Mouse (Mus musculus): ENCODE measurements around the gene Fank1. TPM values are rescaled to one million over a fixed set of nuclear protein-coding genes. Genes with fewer than 3 reads are reported as not detected.

Gene Fank1
- polyA plus RNA-seq, 1 experiment from 2014 or later: 0.23 TPM

GRCm38 (mm10) chr7:133748753-133749152 lies 27.9 kb upstream of the Fank1 start:
- no peaks in the 10 kb centered on the region for H3K27me3 ChIP-seq
- 84% methylated on average over 14 of the region's 14 CpGs for WGBS

DNA sequence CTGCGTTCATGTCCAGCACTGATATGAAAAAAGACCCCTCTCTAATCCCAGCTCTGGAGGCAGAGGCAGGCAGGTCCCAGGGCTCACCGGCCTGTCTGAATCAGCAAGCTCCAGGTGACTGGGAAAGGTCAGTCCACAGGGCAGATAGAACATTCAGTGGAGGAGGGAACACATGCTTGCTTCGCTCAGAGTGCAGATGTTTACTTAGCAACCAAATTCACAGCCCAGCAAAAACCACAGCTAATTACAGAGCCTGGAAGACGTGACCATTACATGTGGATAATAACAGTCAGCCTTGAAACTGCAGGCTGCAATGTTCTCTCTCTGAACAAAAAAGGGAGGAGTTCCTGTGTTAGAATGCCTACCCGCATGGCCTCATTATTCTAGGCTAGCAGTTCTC lies 26.0 kb upstream of the Fank1 start:
- ATAC-seq (replicated peaks; ENCODE audit: low FRiP score): 0 out of 2 replicates have a peak, but pooled peaks have one; percentile 46
- Histone ChIP-seq H3K36me3 (no peaks in the 10 kb centered on the region), H3K27ac (no peak overlapping the region), H3K4me2 (no peak overlapping the region), H3K9me3 (replicated peaks) (no peaks in the 10 kb centered on the region), H3K4me1 (0 out of 2 replicates have a peak, but pooled peaks cover 10% of the 10 kb centered on the region), H3K9ac (no peak overlapping the region), H3K27me3 (no peaks in the 10 kb centered on the region), H3K4me3 (replicated peaks) (no peak overlapping the region)
- WGBS: 62% methylated on average over 5 of the region's 5 CpGs

More at GRCm38 (mm10) chr7:133748753-133749152, 27.9 kb upstream of the Fank1 start:
- no peak overlapping the region for H3K4me2 ChIP-seq
- no peak for ATAC-seq (replicated peaks; ENCODE audit: low FRiP score)
- H3K4me1 ChIP-seq: peaks cover 10% of the 10 kb centered on the region
- no peaks in the 10 kb centered on the region for H3K36me3 ChIP-seq
- no peak overlapping the region for H3K4me3 ChIP-seq (replicated peaks)
- no peaks in the 10 kb centered on the region for H3K9me3 ChIP-seq (replicated peaks)
- H3K27ac ChIP-seq: no peak overlapping the region
- H3K9ac ChIP-seq: no peak overlapping the region

- 77% methylated on average over 5 of the region's 5 CpGs for WGBS
- no peak for ATAC-seq (replicated peaks; ENCODE audit: low FRiP score)
- no peak overlapping the region for H3K9ac ChIP-seq
- H3K4me3 ChIP-seq (replicated peaks): no peak overlapping the region
- no peaks in the 10 kb centered on the region for H3K36me3 ChIP-seq
- no peak overlapping the region for H3K27ac ChIP-seq
- H3K9me3 ChIP-seq (replicated peaks): no peaks in the 10 kb centered on the region
- no peaks in the 10 kb centered on the region for H3K27me3 ChIP-seq
- H3K4me2 ChIP-seq: no peak overlapping the region
- 0 out of 2 replicates have a peak, but pooled peaks cover 10% of the 10 kb centered on the region for H3K4me1 ChIP-seq
Observed at GRCm38 (mm10) chr7:133751163-133751562, 25.5 kb upstream of the Fank1 start.

DNA sequence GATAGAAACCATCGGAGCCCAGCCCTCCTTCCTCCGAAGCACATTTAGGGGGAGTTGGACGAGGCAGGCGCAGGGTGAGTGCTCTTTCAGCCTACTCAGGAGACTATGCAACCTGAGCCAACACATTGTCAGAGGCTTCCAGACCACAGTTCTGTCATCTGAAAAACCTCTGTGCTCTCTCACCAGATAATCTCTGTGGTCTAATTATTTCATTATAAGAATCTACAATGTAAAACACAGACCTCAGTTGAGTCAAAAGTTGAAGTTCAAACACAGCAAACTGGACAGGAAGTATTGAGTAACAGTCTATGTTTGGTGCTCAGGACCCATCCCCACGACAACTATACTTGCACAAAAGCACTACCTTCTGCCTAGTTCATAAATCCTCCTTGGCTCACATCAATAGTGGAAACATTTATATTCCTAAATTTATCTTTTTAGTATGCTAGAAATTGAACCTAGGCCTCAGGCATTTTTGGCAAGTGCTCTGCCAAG lies 18.7 kb upstream of the Fank1 start:
- Histone ChIP-seq H3K27ac (no peak overlapping the region), H3K36me3 (no peaks in the 10 kb centered on the region), H3K4me1 (peaks cover 14% of the 10 kb centered on the region), H3K9ac (no peak overlapping the region), H3K4me2 (no peak overlapping the region), H3K9me3 (replicated peaks) (no peaks in the 10 kb centered on the region), H3K4me3 (replicated peaks) (no peak overlapping the region), H3K27me3 (no peaks in the 10 kb centered on the region)
- WGBS: 43% methylated on average over 5 of the region's 5 CpGs
- no peak for ATAC-seq (replicated peaks; ENCODE audit: low FRiP score)

DNA sequence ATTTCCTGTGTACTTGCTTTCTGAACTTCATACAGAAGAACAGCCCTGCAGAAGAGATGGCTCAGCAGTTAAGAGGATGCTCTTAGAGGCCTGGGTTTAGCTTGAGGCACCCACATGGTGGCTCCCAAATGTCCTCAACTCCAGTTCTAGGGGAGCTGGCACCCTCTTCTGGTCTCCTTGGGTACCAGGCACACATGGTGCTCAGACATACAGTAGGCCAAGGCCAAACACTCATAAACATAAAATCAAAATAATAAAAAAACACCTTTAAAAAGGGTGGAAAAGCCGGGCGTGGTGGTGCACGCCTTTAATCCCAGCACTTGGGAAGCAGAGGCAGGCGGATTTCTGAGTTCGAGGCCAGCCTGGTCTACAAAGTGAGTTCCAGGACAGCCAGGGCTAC lies 17.9 kb upstream of the Fank1 start:
- Histone ChIP-seq H3K27me3 (no peaks in the 10 kb centered on the region), H3K9ac (no peak overlapping the region), H3K4me3 (replicated peaks) (no peak overlapping the region), H3K27ac (no peak overlapping the region), H3K4me1 (peaks cover 14% of the 10 kb centered on the region), H3K4me2 (no peak overlapping the region), H3K36me3 (no peaks in the 10 kb centered on the region), H3K9me3 (replicated peaks) (no peaks in the 10 kb centered on the region)
- 94% methylated on average over 5 of the region's 5 CpGs for WGBS
- no peak for ATAC-seq (replicated peaks; ENCODE audit: low FRiP score)

- H3K4me3 ChIP-seq (replicated peaks): peak overlapping the region; percentile 6
- no peak overlapping the region for H3K9ac ChIP-seq
- peak overlapping the region; percentile 47 for H3K4me2 ChIP-seq
- ATAC-seq (replicated peaks; ENCODE audit: low FRiP score): peak; percentile 69
- H3K4me1 ChIP-seq: peaks cover 14% of the 10 kb centered on the region
- H3K27ac ChIP-seq: no peak overlapping the region
- 15% methylated on average over 27 of the region's 27 CpGs for WGBS
- H3K9me3 ChIP-seq (replicated peaks): no peaks in the 10 kb centered on the region
- no peaks in the 10 kb centered on the region for H3K27me3 ChIP-seq
- H3K36me3 ChIP-seq: no peaks in the 10 kb centered on the region
Observed at GRCm38 (mm10) chr7:133759611-133760353, 16.9 kb upstream of the Fank1 start.

DNA sequence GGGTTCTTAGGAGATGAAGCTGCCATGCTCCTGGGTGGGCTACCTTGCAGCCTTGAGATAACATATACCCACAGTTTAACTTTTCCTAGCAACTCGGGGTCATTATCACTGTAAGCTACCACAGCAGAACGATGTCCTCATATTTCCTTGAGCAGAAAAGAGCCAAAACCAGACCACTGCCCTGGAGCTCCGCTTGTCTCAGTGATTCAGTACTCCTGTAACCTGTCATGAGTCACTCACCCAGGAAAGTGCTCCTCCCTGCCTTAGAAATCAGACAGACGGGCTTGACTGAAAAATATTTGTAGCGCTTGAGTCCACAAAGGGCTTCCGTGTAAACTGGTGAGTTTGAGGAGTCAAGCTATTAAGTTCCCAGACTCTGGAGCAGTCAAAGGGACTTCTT lies 14.0 kb upstream of the Fank1 start:
- Histone ChIP-seq H3K4me2 (no peak overlapping the region), H3K9me3 (replicated peaks) (no peaks in the 10 kb centered on the region), H3K27ac (no peak overlapping the region), H3K36me3 (no peaks in the 10 kb centered on the region), H3K4me3 (replicated peaks) (no peak overlapping the region), H3K9ac (no peak overlapping the region), H3K27me3 (no peaks in the 10 kb centered on the region), H3K4me1 (peaks cover 9% of the 10 kb centered on the region)
- ATAC-seq (replicated peaks; ENCODE audit: low FRiP score): no peak
- WGBS: 66% methylated on average over 6 of the region's 6 CpGs

- Histone ChIP-seq H3K4me1 (peaks cover 9% of the 10 kb centered on the region), H3K27me3 (no peaks in the 10 kb centered on the region), H3K9ac (no peak overlapping the region), H3K4me2 (no peak overlapping the region), H3K4me3 (replicated peaks) (no peak overlapping the region), H3K27ac (no peak overlapping the region), H3K36me3 (no peaks in the 10 kb centered on the region), H3K9me3 (replicated peaks) (no peaks in the 10 kb centered on the region)
- no peak for ATAC-seq (replicated peaks; ENCODE audit: low FRiP score)
- 81% methylated on average over 2 of the region's 2 CpGs for WGBS
Observed at GRCm38 (mm10) chr7:133764425-133764824, 12.2 kb upstream of the Fank1 start.

DNA sequence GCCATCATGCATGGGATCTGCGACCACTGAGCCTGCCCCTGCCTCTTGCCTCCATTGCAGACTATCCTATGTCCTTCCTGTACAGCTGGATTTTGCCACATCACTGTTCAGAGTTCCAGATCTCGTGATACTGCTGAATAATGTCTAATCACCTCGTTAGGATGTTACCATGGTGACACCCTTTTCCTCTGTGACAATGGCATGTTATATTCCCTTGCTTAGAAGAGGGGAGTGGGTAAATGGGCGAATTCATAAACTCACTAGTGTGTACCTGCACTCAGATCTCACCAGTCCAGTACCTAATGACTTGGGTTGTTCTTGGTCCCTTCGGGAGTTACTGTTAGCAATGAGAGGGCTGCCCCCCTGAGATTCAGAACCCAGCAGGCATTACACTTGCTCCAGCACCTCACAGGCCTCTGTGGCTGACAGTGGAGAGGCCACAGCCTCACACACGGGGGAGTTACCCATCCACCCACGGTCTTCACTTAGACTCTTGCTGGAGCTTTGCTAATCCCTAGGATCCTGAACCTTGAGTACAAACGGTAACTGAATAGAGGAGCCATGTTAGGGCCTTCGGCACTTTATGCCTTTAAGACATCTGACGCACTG lies 11.3 kb upstream of the Fank1 start:
- Histone ChIP-seq H3K4me2 (no peak overlapping the region), H3K27ac (no peak overlapping the region), H3K4me3 (replicated peaks) (no peak overlapping the region), H3K27me3 (no peaks in the 10 kb centered on the region), H3K9me3 (replicated peaks) (no peaks in the 10 kb centered on the region), H3K4me1 (no peaks in the 10 kb centered on the region; the same call in 1 of the 2 replicates), H3K9ac (no peak overlapping the region), H3K36me3 (no peaks in the 10 kb centered on the region)
- ATAC-seq (replicated peaks; ENCODE audit: low FRiP score): no peak
- WGBS: 71% methylated on average over 10 of the region's 10 CpGs

DNA sequence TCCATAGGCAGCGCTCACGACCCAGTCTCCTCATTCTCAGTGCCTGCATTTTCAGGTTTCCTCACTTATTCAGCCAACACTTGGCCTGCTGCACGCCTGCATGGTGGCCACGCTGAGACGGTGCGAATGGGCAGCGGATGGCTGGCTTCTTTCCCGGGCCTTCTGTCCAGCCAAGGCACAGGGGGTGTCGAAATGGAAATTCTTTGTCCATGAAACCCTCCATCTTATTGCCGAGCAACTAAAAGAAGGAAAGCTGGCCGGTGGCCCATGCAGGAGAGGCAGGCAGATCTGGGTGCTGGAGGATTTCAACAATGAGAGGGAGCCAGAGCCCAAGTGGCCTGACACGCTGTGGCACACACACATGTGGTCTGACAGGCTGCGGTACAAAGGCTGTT lies 10.8 kb upstream of the Fank1 start:
- Histone ChIP-seq H3K27ac (no peak overlapping the region), H3K9ac (no peak overlapping the region), H3K4me3 (replicated peaks) (no peak overlapping the region), H3K36me3 (no peaks in the 10 kb centered on the region), H3K4me1 (no peaks in the 10 kb centered on the region), H3K9me3 (replicated peaks) (no peaks in the 10 kb centered on the region), H3K27me3 (no peaks in the 10 kb centered on the region), H3K4me2 (no peak overlapping the region)
- no peak for ATAC-seq (replicated peaks; ENCODE audit: low FRiP score)
- WGBS: 89% methylated on average over 13 of the region's 13 CpGs

DNA sequence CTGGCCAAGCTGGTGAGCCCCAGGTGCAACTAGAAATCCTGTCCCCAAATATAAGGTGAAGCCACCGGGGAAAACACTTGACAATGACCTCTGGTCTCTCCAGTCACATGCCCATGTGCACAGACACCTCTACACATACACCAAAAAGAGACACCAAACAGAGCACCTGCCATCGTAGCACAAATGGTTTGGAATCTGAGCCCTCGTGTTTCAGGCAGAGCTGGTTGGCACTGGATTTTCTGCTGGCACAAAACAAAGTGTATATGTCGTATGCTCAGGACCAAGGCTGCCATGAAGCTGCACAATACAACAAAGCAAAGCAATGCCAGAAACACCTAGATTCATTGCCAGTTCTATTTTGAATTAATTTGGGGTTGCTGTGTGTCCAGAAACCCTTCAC lies 8.6 kb upstream of the Fank1 start:
- no peak for ATAC-seq (replicated peaks; ENCODE audit: low FRiP score)
- Histone ChIP-seq H3K36me3 (no peaks in the 10 kb centered on the region), H3K9ac (no peak overlapping the region), H3K4me3 (replicated peaks) (no peak overlapping the region), H3K9me3 (replicated peaks) (no peaks in the 10 kb centered on the region), H3K4me2 (no peak overlapping the region), H3K27ac (no peak overlapping the region), H3K4me1 (no peaks in the 10 kb centered on the region), H3K27me3 (peaks cover 2% of the 10 kb centered on the region; the same call in 1 of the 2 replicates)
- 79% methylated on average over 4 of the region's 4 CpGs for WGBS

GRCm38 (mm10) chr7:133768517-133768916 lies 8.1 kb upstream of the Fank1 start:
- 50% methylated on average over 5 of the region's 5 CpGs for WGBS
- no peak overlapping the region for H3K4me3 ChIP-seq (replicated peaks)
- no peaks in the 10 kb centered on the region for H3K9me3 ChIP-seq (replicated peaks)
- H3K9ac ChIP-seq: no peak overlapping the region
- H3K4me2 ChIP-seq: no peak overlapping the region
- no peak for ATAC-seq (replicated peaks; ENCODE audit: low FRiP score)
- peaks cover 3% of the 10 kb centered on the region; the same call in 1 of the 2 replicates for H3K27me3 ChIP-seq
- H3K27ac ChIP-seq: no peak overlapping the region
- H3K36me3 ChIP-seq: no peaks in the 10 kb centered on the region
- H3K4me1 ChIP-seq: no peaks in the 10 kb centered on the region

Measured in kidney, embryonic 15.5 days (tissue).